Mouse (Mus musculus) C2C12 (cell line): ENCODE measurements at regions not wholly inside any gene's neighbourhood (a gene's known extent, or its start where the extent isn't known, plus 50 kb on each side); places are given as distances from the start of the nearest gene placed in this dataset.
"Not testable (repeated sequence)": the region's sequence is repeated elsewhere in the genome, so short reads cannot be mapped to it uniquely, and the experiment has no call there.

Experiments used
- H3K27me3 ChIP-seq: one replicate; pipeline ENCODE4 v1.6.1; 2011; ENCODE audit not compliant: control insufficient read depth, insufficient read depth, insufficient read length
- H3K36me3 ChIP-seq: one replicate; pipeline ENCODE4 v1.6.1; 2011; ENCODE audit not compliant: control insufficient read depth, insufficient read depth
- H3K4me3 ChIP-seq: one replicate; pipeline ENCODE4 v1.5.1; 2011; ENCODE audit warnings: mild to moderate bottlenecking, control low read depth; ENCODE audit not compliant: poor library complexity, insufficient read depth, severe bottlenecking
- H3K79me2 ChIP-seq: one replicate; pipeline ENCODE4 v1.6.1; 2011; ENCODE audit not compliant: control insufficient read depth, insufficient read depth
- H3K79me3 ChIP-seq: one replicate; pipeline ENCODE4 v1.6.1; 2011; ENCODE audit warnings: low read depth, control low read depth
- H3ac ChIP-seq: one replicate; pipeline ENCODE3; 2011; ENCODE audit warnings: low read depth; ENCODE audit not compliant: control insufficient read depth, insufficient read length
- CEBPB ChIP-seq: IDR thresholded peaks from one replicate; pipeline ENCODE4 v1.6.1; 2011; ENCODE audit warnings: low read depth, mild to moderate bottlenecking, control low read depth, moderate library complexity
- CTCF ChIP-seq: IDR thresholded peaks from one replicate; pipeline ENCODE4 v1.5.1; 2011; ENCODE audit not compliant: control insufficient read depth, insufficient read depth, insufficient read length
- FOSL1 ChIP-seq: IDR thresholded peaks from one replicate; pipeline ENCODE4 v1.8.0; 2011; ENCODE audit warnings: mild to moderate bottlenecking, low read length; ENCODE audit not compliant: poor library complexity, insufficient read depth, severe bottlenecking
- MAX ChIP-seq: IDR thresholded peaks from one replicate; pipeline ENCODE4 v1.6.1; 2011; ENCODE audit warnings: mild to moderate bottlenecking, control low read depth
- MYOD1 ChIP-seq: IDR thresholded peaks from one replicate; pipeline ENCODE4 v1.6.1; 2011; ENCODE audit warnings: low read depth; ENCODE audit not compliant: control insufficient read depth, insufficient read length
- MYOG ChIP-seq: IDR thresholded peaks from one replicate; pipeline ENCODE4 v1.6.1; 2011; ENCODE audit not compliant: control insufficient read depth, insufficient read length; ENCODE audit errors: extremely low read depth
- USF1 ChIP-seq: IDR thresholded peaks from one replicate; pipeline ENCODE4 v1.6.1; 2011; ENCODE audit warnings: low read depth, mild to moderate bottlenecking, control low read depth, moderate library complexity

DNA sequence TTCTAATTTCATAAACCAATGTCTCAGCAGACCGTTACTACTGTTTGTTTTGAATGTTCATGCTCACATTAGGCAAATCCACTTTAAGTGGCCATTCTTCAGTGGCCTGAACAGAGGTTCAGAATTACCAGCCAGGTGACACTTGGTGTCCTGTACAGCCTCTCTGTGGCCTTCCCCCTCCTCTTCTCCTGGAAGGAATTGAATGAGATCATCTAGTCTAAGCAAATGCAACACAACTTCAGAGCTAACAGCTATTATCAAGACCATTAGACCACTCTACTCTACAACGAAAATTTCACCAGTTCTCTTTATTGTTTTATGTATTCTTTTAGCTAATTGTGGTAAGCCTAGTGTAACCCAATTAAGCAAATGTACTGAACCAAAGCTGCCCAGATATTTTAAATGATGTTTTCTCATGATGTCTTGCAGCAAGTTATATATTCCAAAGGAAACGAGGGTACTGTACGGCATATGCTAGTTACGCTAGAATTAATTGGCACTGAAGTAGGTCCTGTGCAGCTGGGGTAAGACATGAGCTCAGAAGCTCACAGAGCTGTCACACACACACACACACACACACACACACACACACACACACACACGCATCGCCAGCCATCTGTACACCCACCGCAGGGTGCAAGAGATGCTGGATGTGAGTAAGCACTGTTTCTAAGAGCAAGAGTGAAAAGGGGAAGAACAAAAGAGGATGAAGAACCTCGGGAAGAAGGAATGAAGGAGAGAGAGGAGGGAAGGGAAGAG, 176.7 kb upstream of the Afdn start:
- TF ChIP-seq MYOG (no peak), FOSL1 (no peak), MYOD1 (no peak), CEBPB (no peak), MAX (no peak), CTCF (no peak), USF1 (no peak)
- Histone ChIP-seq H3K27me3 (no peaks in the 10 kb centered on the region), H3K79me2 (no peaks in the 10 kb centered on the region), H3K36me3 (no peaks in the 10 kb centered on the region), H3K4me3 (no peak overlapping the region), H3K79me3 (no peaks in the 10 kb centered on the region), H3ac (no peak overlapping the region)

GRCm38 (mm10) chr17:13584394-13584793, 175.9 kb upstream of the Afdn start:
- no peaks in the 10 kb centered on the region for H3K79me3 ChIP-seq
- no peak for TF ChIP-seq MYOD1
- no peak for TF ChIP-seq USF1
- TF ChIP-seq CTCF, result no peak
- H3K79me2 ChIP-seq, result no peaks in the 10 kb centered on the region
- no peaks in the 10 kb centered on the region for H3K27me3 ChIP-seq
- no peak overlapping the region for H3ac ChIP-seq
- H3K4me3 ChIP-seq, result no peak overlapping the region
- no peaks in the 10 kb centered on the region for H3K36me3 ChIP-seq

GRCm38 (mm10) chr17:13590240-13590837, 170.0 kb upstream of the Afdn start:
- not testable (repeated sequence) for H3K4me3 ChIP-seq, H3K27me3 ChIP-seq, H3K79me3 ChIP-seq, H3K36me3 ChIP-seq, H3K79me2 ChIP-seq, H3ac ChIP-seq
